Mouse (Mus musculus): ENCODE measurements around the gene Tgm2. TPM values are rescaled to one million over a fixed set of nuclear protein-coding genes. Genes with fewer than 3 reads are reported as not detected.
A peak's percentile ranks its signal among the peaks of the same experiment; 100 is the strongest.

Gene Tgm2
- polyA plus RNA-seq, 1 experiment from 2014 or later: 123 TPM

- no peak overlapping the region for H3K4me2 ChIP-seq (ENCODE audit: low read depth, low read length)
- H3K4me3 ChIP-seq (replicated peaks; ENCODE audit: low read length): no peak overlapping the region
- H3K9me3 ChIP-seq (replicated peaks; ENCODE audit: control insufficient read depth, low read length): no peaks in the 10 kb centered on the region
- H3K9ac ChIP-seq (ENCODE audit: low read length): no peak overlapping the region
- 85% methylated on average over 2 of the region's 2 CpGs for WGBS
- H3K27ac ChIP-seq (ENCODE audit: low read length): no peak overlapping the region
- H3K4me1 ChIP-seq (ENCODE audit: control insufficient read depth, insufficient read depth, low read length): peaks cover 18% of the 10 kb centered on the region
- H3K27me3 ChIP-seq (ENCODE audit: control insufficient read depth, insufficient read depth, low read length): no peaks in the 10 kb centered on the region
- no peak for ATAC-seq (ENCODE audit: insufficient read depth, low FRiP score)
- no peaks in the 10 kb centered on the region for H3K36me3 ChIP-seq (ENCODE audit: control insufficient read depth, insufficient read depth, low read length)
Measured at GRCm38 (mm10) chr2:158170394-158170793, 24.2 kb upstream of the Tgm2 start.

- Histone ChIP-seq H3K36me3 (ENCODE audit: control insufficient read depth, insufficient read depth, low read length) (no peaks in the 10 kb centered on the region), H3K27ac (ENCODE audit: low read length) (no peak overlapping the region), H3K9me3 (replicated peaks; ENCODE audit: control insufficient read depth, low read length) (no peaks in the 10 kb centered on the region), H3K4me1 (ENCODE audit: control insufficient read depth, insufficient read depth, low read length) (peaks cover 18% of the 10 kb centered on the region), H3K4me2 (ENCODE audit: low read depth, low read length) (no peak overlapping the region), H3K4me3 (replicated peaks; ENCODE audit: low read length) (no peak overlapping the region), H3K27me3 (ENCODE audit: control insufficient read depth, insufficient read depth, low read length) (no peaks in the 10 kb centered on the region), H3K9ac (ENCODE audit: low read length) (no peak overlapping the region)
- 88% methylated on average over 7 of the region's 7 CpGs for WGBS
- no peak for ATAC-seq (ENCODE audit: insufficient read depth, low FRiP score)
Measured at GRCm38 (mm10) chr2:158169771-158170170, 23.5 kb upstream of the Tgm2 start.

DNA sequence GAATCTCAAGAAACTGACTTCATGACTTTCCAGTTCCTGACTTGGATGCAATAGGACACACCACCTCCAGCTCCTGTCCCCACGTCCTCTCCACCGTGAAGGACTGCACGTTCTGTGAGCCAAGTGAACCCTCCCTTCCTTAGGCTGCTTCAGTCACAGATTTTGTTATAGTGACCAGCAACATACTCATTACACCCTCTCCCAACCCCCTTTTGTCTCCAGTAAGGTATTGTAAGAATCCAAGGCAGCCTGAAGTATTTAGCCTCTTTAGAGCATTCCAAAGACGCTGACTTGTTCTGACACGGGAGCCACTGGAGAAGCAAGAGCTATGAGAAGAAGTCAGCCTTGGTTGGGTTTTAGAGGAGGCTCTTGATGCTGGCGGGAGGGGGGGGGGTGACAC, 23.1 kb upstream of the Tgm2 start:
- no peak overlapping the region for H3K27ac ChIP-seq (ENCODE audit: low read length)
- H3K27me3 ChIP-seq (ENCODE audit: control insufficient read depth, insufficient read depth, low read length): no peaks in the 10 kb centered on the region
- H3K4me3 ChIP-seq (replicated peaks; ENCODE audit: low read length): no peak overlapping the region
- H3K36me3 ChIP-seq (ENCODE audit: control insufficient read depth, insufficient read depth, low read length): no peaks in the 10 kb centered on the region
- H3K9ac ChIP-seq (ENCODE audit: low read length): no peak overlapping the region
- H3K9me3 ChIP-seq (replicated peaks; ENCODE audit: control insufficient read depth, low read length): no peaks in the 10 kb centered on the region
- WGBS: 67% methylated on average over 6 of the region's 6 CpGs
- peaks cover 18% of the 10 kb centered on the region for H3K4me1 ChIP-seq (ENCODE audit: control insufficient read depth, insufficient read depth, low read length)
- no peak overlapping the region for H3K4me2 ChIP-seq (ENCODE audit: low read depth, low read length)
- ATAC-seq (ENCODE audit: insufficient read depth, low FRiP score): no peak

GRCm38 (mm10) chr2:158168741-158169211, 22.5 kb upstream of the Tgm2 start:
- Histone ChIP-seq H3K27me3 (ENCODE audit: control insufficient read depth, insufficient read depth, low read length) (no peaks in the 10 kb centered on the region), H3K9ac (ENCODE audit: low read length) (no peak overlapping the region; the same call in 1 of the 2 replicates), H3K9me3 (replicated peaks; ENCODE audit: control insufficient read depth, low read length) (no peaks in the 10 kb centered on the region), H3K4me3 (replicated peaks; ENCODE audit: low read length) (no peak overlapping the region), H3K27ac (ENCODE audit: low read length) (no peak overlapping the region), H3K4me1 (ENCODE audit: control insufficient read depth, insufficient read depth, low read length) (peaks cover 18% of the 10 kb centered on the region), H3K36me3 (ENCODE audit: control insufficient read depth, insufficient read depth, low read length) (no peaks in the 10 kb centered on the region), H3K4me2 (ENCODE audit: low read depth, low read length) (no peak overlapping the region)
- 43% methylated on average over 8 of the region's 8 CpGs for WGBS
- peak; percentile 51; the same call in 1 of the 2 replicates for ATAC-seq (ENCODE audit: insufficient read depth, low FRiP score)

DNA sequence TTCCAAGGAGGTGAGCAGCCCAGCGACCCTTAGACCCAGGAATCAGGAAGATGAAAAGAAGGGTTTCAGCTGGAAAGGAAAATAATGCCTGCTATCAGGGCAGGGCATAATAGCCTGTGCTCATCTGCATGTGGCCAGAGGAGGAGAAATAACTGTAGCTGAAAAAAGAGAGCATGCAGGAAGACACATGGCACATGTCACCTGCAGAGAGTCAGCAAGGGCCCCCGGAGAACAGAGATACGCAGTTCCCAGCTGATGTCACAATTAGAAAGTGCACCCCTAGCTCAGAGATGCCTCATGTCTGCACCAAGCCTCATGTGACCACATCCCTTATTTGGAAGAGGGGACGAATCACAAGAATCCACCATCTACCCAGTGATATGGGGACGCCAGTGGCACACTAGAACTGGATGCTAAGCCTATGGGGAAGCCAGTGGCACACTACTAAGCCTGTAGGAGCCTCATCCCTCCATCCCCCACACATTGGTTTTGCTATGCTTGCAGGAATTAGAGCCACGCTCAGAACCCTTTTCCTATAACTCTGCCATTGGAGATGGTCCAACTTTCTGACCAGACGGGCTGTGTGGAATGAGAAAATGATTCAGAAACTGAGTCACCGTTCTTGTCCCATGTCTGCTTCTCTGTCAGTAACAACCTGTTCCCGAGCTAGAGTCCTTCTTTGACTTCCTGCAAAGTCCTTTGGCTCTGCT, 21.4 kb upstream of the Tgm2 start:
- no peak overlapping the region for H3K4me3 ChIP-seq (replicated peaks; ENCODE audit: low read length)
- H3K4me1 ChIP-seq (ENCODE audit: control insufficient read depth, insufficient read depth, low read length): peaks cover 18% of the 10 kb centered on the region
- no peak for ATAC-seq (ENCODE audit: insufficient read depth, low FRiP score)
- H3K27ac ChIP-seq (ENCODE audit: low read length): no peak overlapping the region
- no peaks in the 10 kb centered on the region for H3K27me3 ChIP-seq (ENCODE audit: control insufficient read depth, insufficient read depth, low read length)
- H3K9ac ChIP-seq (ENCODE audit: low read length): no peak overlapping the region
- 53% methylated on average over 9 of the region's 9 CpGs for WGBS
- H3K36me3 ChIP-seq (ENCODE audit: control insufficient read depth, insufficient read depth, low read length): no peaks in the 10 kb centered on the region
- no peak overlapping the region for H3K4me2 ChIP-seq (ENCODE audit: low read depth, low read length)
- H3K9me3 ChIP-seq (replicated peaks; ENCODE audit: control insufficient read depth, low read length): no peaks in the 10 kb centered on the region

- Histone ChIP-seq H3K9me3 (replicated peaks; ENCODE audit: control insufficient read depth, low read length) (no peaks in the 10 kb centered on the region), H3K36me3 (ENCODE audit: control insufficient read depth, insufficient read depth, low read length) (no peaks in the 10 kb centered on the region), H3K9ac (ENCODE audit: low read length) (no peak overlapping the region), H3K4me2 (ENCODE audit: low read depth, low read length) (0 out of 2 replicates have a peak overlapping the region, but pooled peaks have one; percentile 0), H3K27ac (ENCODE audit: low read length) (0 out of 2 replicates have a peak overlapping the region, but pooled peaks have one; percentile 26), H3K4me3 (replicated peaks; ENCODE audit: low read length) (no peak overlapping the region), H3K27me3 (ENCODE audit: control insufficient read depth, insufficient read depth, low read length) (no peaks in the 10 kb centered on the region), H3K4me1 (ENCODE audit: control insufficient read depth, insufficient read depth, low read length) (peaks cover 20% of the 10 kb centered on the region)
- no peak for ATAC-seq (ENCODE audit: insufficient read depth, low FRiP score)
- WGBS: 73% methylated on average over 7 of the region's 7 CpGs
Measured at GRCm38 (mm10) chr2:158166628-158167027, 20.4 kb upstream of the Tgm2 start.

- H3K27ac ChIP-seq (ENCODE audit: low read length): no peak overlapping the region
- 84% methylated on average over 4 of the region's 4 CpGs for WGBS
- H3K9ac ChIP-seq (ENCODE audit: low read length): no peak overlapping the region
- no peak for ATAC-seq (ENCODE audit: insufficient read depth, low FRiP score)
- no peaks in the 10 kb centered on the region for H3K9me3 ChIP-seq (replicated peaks; ENCODE audit: control insufficient read depth, low read length)
- H3K36me3 ChIP-seq (ENCODE audit: control insufficient read depth, insufficient read depth, low read length): no peaks in the 10 kb centered on the region
- peaks cover 24% of the 10 kb centered on the region for H3K4me1 ChIP-seq (ENCODE audit: control insufficient read depth, insufficient read depth, low read length)
- H3K27me3 ChIP-seq (ENCODE audit: control insufficient read depth, insufficient read depth, low read length): no peaks in the 10 kb centered on the region
- H3K4me2 ChIP-seq (ENCODE audit: low read depth, low read length): no peak overlapping the region
- H3K4me3 ChIP-seq (replicated peaks; ENCODE audit: low read length): no peak overlapping the region
Measured at GRCm38 (mm10) chr2:158165776-158166175, 19.5 kb upstream of the Tgm2 start.

DNA sequence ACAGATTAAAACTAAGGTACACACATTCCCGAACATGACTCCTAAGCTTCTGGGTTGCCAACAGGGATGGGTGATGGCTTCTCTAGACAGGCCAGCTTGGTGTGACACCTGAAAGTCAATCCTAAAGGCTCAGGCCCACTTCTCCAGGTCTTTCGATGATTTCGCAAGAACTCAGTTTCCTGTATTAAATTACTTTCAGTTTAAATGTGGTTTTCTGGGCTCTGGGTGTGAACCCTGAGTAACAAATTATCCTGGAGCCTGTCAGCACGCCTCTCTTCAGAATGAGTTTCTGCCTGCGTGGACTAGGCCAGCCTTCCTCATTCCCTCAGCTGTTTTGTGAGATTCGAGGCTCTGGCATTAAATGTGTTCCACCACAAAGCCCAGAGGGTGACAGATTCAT, 16.8 kb upstream of the Tgm2 start:
- whole genome bisulfite sequencing: 60% methylated on average over 6 of the region's 6 CpGs
- Histone ChIP-seq H3K4me3 (replicated peaks; ENCODE audit: low read length) (no peak overlapping the region), H3K27me3 (ENCODE audit: control insufficient read depth, insufficient read depth, low read length) (no peaks in the 10 kb centered on the region), H3K4me1 (ENCODE audit: control insufficient read depth, insufficient read depth, low read length) (peaks cover 27% of the 10 kb centered on the region), H3K9ac (ENCODE audit: low read length) (no peak overlapping the region), H3K9me3 (replicated peaks; ENCODE audit: control insufficient read depth, low read length) (no peaks in the 10 kb centered on the region), H3K4me2 (ENCODE audit: low read depth, low read length) (no peak overlapping the region), H3K27ac (ENCODE audit: low read length) (no peak overlapping the region), H3K36me3 (ENCODE audit: control insufficient read depth, insufficient read depth, low read length) (no peaks in the 10 kb centered on the region)
- no peak for ATAC-seq (ENCODE audit: insufficient read depth, low FRiP score)

DNA sequence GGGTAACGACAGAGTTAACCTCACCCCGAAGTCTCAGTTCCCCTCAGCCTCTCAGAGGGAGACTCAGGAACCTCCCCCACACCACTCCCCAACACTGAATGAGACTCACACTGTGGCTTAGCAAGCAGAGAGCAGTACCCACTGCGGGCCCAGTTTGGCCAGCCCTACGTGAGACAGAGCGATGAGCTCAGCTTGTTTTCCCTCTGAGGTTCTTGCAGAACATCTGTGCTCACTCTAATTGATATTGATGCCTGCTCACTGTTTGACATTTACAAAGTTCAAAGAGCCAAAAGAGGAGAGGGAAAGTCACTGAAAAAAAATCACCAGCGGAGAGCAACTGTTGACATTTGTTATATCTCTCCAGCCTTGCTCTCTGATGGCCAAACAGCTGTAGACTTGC, 15.5 kb upstream of the Tgm2 start:
- Histone ChIP-seq H3K4me1 (ENCODE audit: control insufficient read depth, insufficient read depth, low read length) (peaks cover 17% of the 10 kb centered on the region), H3K27ac (ENCODE audit: low read length) (peak overlapping the region; percentile 60), H3K4me2 (ENCODE audit: low read depth, low read length) (no peak overlapping the region), H3K27me3 (ENCODE audit: control insufficient read depth, insufficient read depth, low read length) (no peaks in the 10 kb centered on the region), H3K36me3 (ENCODE audit: control insufficient read depth, insufficient read depth, low read length) (no peaks in the 10 kb centered on the region), H3K4me3 (replicated peaks; ENCODE audit: low read length) (no peak overlapping the region), H3K9ac (ENCODE audit: low read length) (no peak overlapping the region), H3K9me3 (replicated peaks; ENCODE audit: control insufficient read depth, low read length) (no peaks in the 10 kb centered on the region)
- ATAC-seq (ENCODE audit: insufficient read depth, low FRiP score): peak; percentile 56; the same call in 1 of the 2 replicates
- 52% methylated on average over 6 of the region's 6 CpGs for WGBS

All from stomach, embryonic 16.5 days (tissue).